ENCODE assay signal across 9 mouse cellular contexts in the genomic region with DNA sequence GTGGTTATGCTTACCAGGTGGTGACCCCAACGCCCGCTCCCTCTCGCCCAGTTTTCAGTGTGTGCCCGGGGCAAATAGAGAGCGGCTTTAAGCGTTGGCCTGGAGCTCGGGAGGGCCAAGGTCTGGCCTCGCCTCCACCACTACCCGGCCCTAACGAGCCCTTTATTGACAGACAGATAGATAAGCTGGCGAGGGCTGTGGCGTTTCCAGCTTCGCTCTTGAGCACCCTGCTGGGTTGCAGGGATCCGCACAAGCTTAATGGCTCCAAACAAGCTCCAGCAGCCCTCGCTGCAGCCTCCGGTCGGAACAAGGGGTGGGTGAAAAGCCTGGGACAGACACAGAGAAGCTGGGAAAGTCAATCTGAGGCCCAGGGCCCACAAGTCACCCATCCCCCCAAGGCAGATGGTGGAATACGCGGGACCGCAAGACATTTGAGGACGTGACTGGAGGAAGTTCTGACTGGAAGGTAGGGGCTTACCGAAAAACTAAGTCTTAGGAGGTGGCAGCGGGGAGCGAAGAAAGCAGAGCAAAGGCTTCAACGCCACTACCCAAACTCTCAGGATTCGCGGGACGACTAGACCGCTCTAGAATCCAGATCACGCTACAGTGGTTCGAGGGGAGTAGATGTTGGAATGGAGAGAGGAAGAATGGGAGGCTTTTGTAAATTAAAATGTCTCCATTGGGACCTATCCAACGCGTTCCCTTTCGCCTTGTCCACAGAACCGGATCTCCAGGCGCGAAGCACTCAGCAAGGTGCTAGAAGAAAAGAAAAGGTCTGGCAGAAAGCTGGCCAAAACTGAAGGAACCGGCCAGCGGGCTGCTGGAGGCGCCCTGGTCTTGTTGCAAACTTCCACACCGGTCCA. TPM values are rescaled to one million over a fixed set of nuclear protein-coding genes. Genes with fewer than 3 reads are reported as not detected.
DNase-seq lines count a peak whose midpoint lies in the region; ATAC-seq lines count a peak whose summit lies in the region.
"Had no signal": no experiment of that assay in that cellular context is flagged by ENCODE, and none has a peak within 500 bp of the region (broad histone marks: within the 10 kb centered on the region; RNA-seq: fewer than 3 reads in every experiment).

No protein-coding gene starts in this region.

- H3K36me3 ChIP-seq in neural tube, embryonic 15.5 days: no peaks in the 10 kb centered on the region
- H3K36me3 ChIP-seq in embryonic facial prominence, embryonic 14.5 days (ENCODE audit: control insufficient read depth, insufficient read depth, low read length): no peaks in the 10 kb centered on the region
- H3K36me3 ChIP-seq in liver, embryonic 12.5 days: no peaks in the 10 kb centered on the region

- H3K4me1 ChIP-seq in neural tube, embryonic 15.5 days: peaks cover 17% of the 10 kb centered on the region
- 0 out of 2 replicates have a peak, but pooled peaks cover 5% of the 10 kb centered on the region for H3K4me1 ChIP-seq in embryonic facial prominence, embryonic 14.5 days (ENCODE audit: control insufficient read depth, insufficient read depth, low read length)
- peaks cover 17% of the 10 kb centered on the region; the same call in 1 of the 2 replicates for H3K4me1 ChIP-seq in liver, embryonic 12.5 days

- no peak overlapping the region for H3K4me3 ChIP-seq in neural tube, embryonic 15.5 days (replicated peaks)
- H3K4me3 ChIP-seq in embryonic facial prominence, embryonic 14.5 days (ENCODE audit: low read depth, low read length): no peak overlapping the region; the same call in 1 of the 2 replicates
- H3K4me3 ChIP-seq in liver, embryonic 12.5 days: no peak overlapping the region; the same call in 1 of the 2 replicates

- no peak for ATAC-seq in neural tube, embryonic 15.5 days (ENCODE audit: low FRiP score)
- ATAC-seq in embryonic facial prominence, embryonic 14.5 days (ENCODE audit: low read depth): peak; percentile 10; the same call in 1 of the 2 replicates
- ATAC-seq in liver, embryonic 12.5 days: peak; percentile 51; the same call in 1 of the 2 replicates

- peak; percentile 62 for DNase-seq in neural tube, embryonic 10.5 days (ENCODE audit: extremely low spot score, low spot score)
- DNase-seq in embryonic facial prominence, embryonic 14.5 days (ENCODE audit: low spot score): no peak
- DNase-seq in thymus, postnatal 4 days: no peak
- DNase-seq in layer of hippocampus, postnatal 25 days (ENCODE audit: extremely low spot score in 1 of 2, low spot score in 1 of 2): no peak
- no peak for DNase-seq in gastrocnemius, adult 18-20 months (ENCODE audit: low spot score)
- DNase-seq: heart, postnatal 4 days; lung, postnatal 10 days had no signal

- no peaks in the 10 kb centered on the region for H3K9me3 ChIP-seq in neural tube, embryonic 15.5 days (replicated peaks)
- no peaks in the 10 kb centered on the region for H3K9me3 ChIP-seq in embryonic facial prominence, embryonic 14.5 days (ENCODE audit: control insufficient read depth, low read length)
- H3K9me3 ChIP-seq in liver, embryonic 12.5 days (replicated peaks): no peaks in the 10 kb centered on the region

- H3K9ac ChIP-seq in neural tube, embryonic 15.5 days (replicated peaks): no peak overlapping the region
- no peak overlapping the region for H3K9ac ChIP-seq in embryonic facial prominence, embryonic 14.5 days (ENCODE audit: low read depth, low read length)
- H3K9ac ChIP-seq in liver, embryonic 12.5 days: no peak overlapping the region

- no peak overlapping the region for H3K27ac ChIP-seq in neural tube, embryonic 15.5 days (replicated peaks)
- H3K27ac ChIP-seq in embryonic facial prominence, embryonic 14.5 days (replicated peaks; ENCODE audit: low read depth, low read length): no peak overlapping the region
- H3K27ac ChIP-seq in liver, embryonic 12.5 days: no peak overlapping the region

- WGBS in neural tube, embryonic 15.5 days: 6% methylated on average over 41 of the region's 41 CpGs
- 2% methylated on average over 40 of the region's 41 CpGs for WGBS in embryonic facial prominence, embryonic 14.5 days
- WGBS in liver, embryonic 12.5 days (ENCODE audit: insufficient replicate concordance): 2% methylated on average over 41 of the region's 41 CpGs

- peaks cover 95% of the 10 kb centered on the region for H3K27me3 ChIP-seq in neural tube, embryonic 15.5 days (replicated peaks)
- H3K27me3 ChIP-seq in embryonic facial prominence, embryonic 14.5 days (replicated peaks; ENCODE audit: control insufficient read depth, insufficient read depth, low read length): peaks cover 100% of the 10 kb centered on the region
- H3K27me3 ChIP-seq in liver, embryonic 12.5 days (replicated peaks): peaks cover 100% of the 10 kb centered on the region

- H3K4me2 ChIP-seq in neural tube, embryonic 15.5 days: no peak overlapping the region
- no peak overlapping the region for H3K4me2 ChIP-seq in embryonic facial prominence, embryonic 14.5 days (ENCODE audit: low read depth, low read length)
- no peak overlapping the region for H3K4me2 ChIP-seq in liver, embryonic 12.5 days

RNA-seq across cellular contexts. Expression of a gene that starts 1.7 kb away (rescaled TPM):
- 9.4 and 11.4 TPM in 2 replicates for polyA plus RNA-seq in neural tube, embryonic 15.5 days (2015; fragmentation: Nextera tagmentation; extraction: Ambion mirVana)
- 1.8 and 2.6 TPM in 2 replicates for polyA plus RNA-seq in embryonic facial prominence, embryonic 14.5 days (2014; fragmentation: Nextera tagmentation; extraction: Ambion mirVana)
- polyA plus RNA-seq in liver, embryonic 12.5 days (2016; fragmentation: Nextera tagmentation; extraction: Ambion mirVana): 0.05 TPM in 1 of 2 replicates, not detected in the other
- total RNA-seq in layer of hippocampus, postnatal 25 days (2021): 1 to 10 TPM; 9.4 to 9.7 TPM
- total RNA-seq in gastrocnemius, adult 18-20 months (2021): not detected
